Mouse (Mus musculus) limb, embryonic 12.5 days (tissue): Measurements from ENCODE around the gene Fzr1. TPM values are rescaled to one million over a fixed set of nuclear protein-coding genes. Genes with fewer than 3 reads are reported as not detected.

ENCODE experiments used
- ATAC-seq: fragments of 200-750 bp; cut with Nextera tagmentation; 2 replicates; pipeline ENCODE4 v1.8.0; 2017; ENCODE audit warnings: low read depth, moderate TSS enrichment; ENCODE audit not compliant: insufficient number of reproducible peaks, insufficient read depth, low FRiP score, low TSS enrichment
- H3K27ac ChIP-seq: fragments of 300-500 bp; sonication (generic); 2 replicates; pipeline ENCODE4 v1.5.1; 2016; ENCODE audit warnings: mild to moderate bottlenecking, moderate library complexity
- H3K27me3 ChIP-seq: fragments of 300-500 bp; sonication (generic); 2 replicates; pipeline ENCODE4 v1.6.1; 2016; ENCODE audit warnings: mild to moderate bottlenecking, moderate library complexity
- H3K36me3 ChIP-seq: fragments of 300-500 bp; sonication (generic); 2 replicates; pipeline ENCODE4 v1.6.1; 2016; ENCODE audit warnings: mild to moderate bottlenecking, moderate library complexity
- H3K4me1 ChIP-seq: fragments of 300-500 bp; sonication (generic); replicated peaks from 2 replicates; pipeline ENCODE4 v1.6.1; 2016
- H3K4me2 ChIP-seq: fragments of 300-500 bp; sonication (generic); 2 replicates; pipeline ENCODE4 v1.6.1; 2016; ENCODE audit warnings: mild to moderate bottlenecking, moderate library complexity
- H3K4me3 ChIP-seq: fragments of 300-500 bp; sonication (generic); replicated peaks from 2 replicates; pipeline ENCODE4 v1.5.1; 2016; ENCODE audit warnings: mild to moderate bottlenecking
- H3K9ac ChIP-seq: fragments of 300-500 bp; sonication (generic); replicated peaks from 2 replicates; pipeline ENCODE4 v1.6.1; 2016; ENCODE audit warnings: mild to moderate bottlenecking, moderate library complexity
- H3K9me3 ChIP-seq: fragments of 300-500 bp; sonication (generic); 2 replicates; pipeline ENCODE4 v1.6.1; 2016; ENCODE audit warnings: mild to moderate bottlenecking, moderate library complexity
- WGBS: fragments of 180-500 bp; shearing (Covaris S2); methylation state at CpG from one replicate; pipeline ENCODE4 v1.1.7; 2016; 5-methylcytosine and 5-hydroxymethylcytosine counted together
- polyA plus RNA-seq: library from polyadenylated mRNA; unstranded; fragments of >200 nt; fragmentation: Nextera tagmentation; extraction: Ambion mirVana; gene quantifications from 2 replicates; pipeline ENCODE4 v1.2.1, GENCODE M21; 2016

The Fzr1 gene
- polyA plus RNA-seq, 1 experiment from 2014 or later: 137 TPM

- Histone ChIP-seq H3K4me3 (peak overlapping the region; percentile 94), H3K27ac (peak overlapping the region; percentile 81), H3K9ac (peak overlapping the region; percentile 91), H3K4me2 (peak overlapping the region; percentile 92), H3K36me3 (peaks cover 30% of the 10 kb centered on the region), H3K27me3 (peaks cover 37% of the 10 kb centered on the region), H3K9me3 (no peaks in the 10 kb centered on the region), H3K4me1 (peaks cover 47% of the 10 kb centered on the region)
- ATAC-seq: no peak
- 5% methylated on average over 12 of the region's 12 CpGs for WGBS
Observed at GRCm38 (mm10) chr10:81349146-81349545, 29.2 kb downstream of the Fzr1 start.

- Histone ChIP-seq H3K4me3 (peak overlapping the region; percentile 28), H3K4me2 (peak overlapping the region; percentile 58), H3K27ac (0 out of 2 replicates have a peak overlapping the region, but pooled peaks have one; percentile 35), H3K9me3 (no peaks in the 10 kb centered on the region), H3K27me3 (peaks cover 62% of the 10 kb centered on the region), H3K4me1 (peaks cover 49% of the 10 kb centered on the region), H3K9ac (peak overlapping the region; percentile 47; the same call in 1 of the 2 replicates), H3K36me3 (peaks cover 30% of the 10 kb centered on the region)
- no peak for ATAC-seq
- WGBS: 5% methylated on average over 55 of the region's 55 CpGs
Observed at GRCm38 (mm10) chr10:81346453-81347067, 31.8 kb downstream of the Fzr1 start.

- Histone ChIP-seq H3K9me3 (no peaks in the 10 kb centered on the region), H3K4me1 (peaks cover 42% of the 10 kb centered on the region), H3K27me3 (peaks cover 75% of the 10 kb centered on the region), H3K4me3 (no peak overlapping the region), H3K27ac (no peak overlapping the region), H3K9ac (no peak overlapping the region), H3K36me3 (peaks cover 30% of the 10 kb centered on the region), H3K4me2 (no peak overlapping the region)
- no peak for ATAC-seq
- 77% methylated on average over 4 of the region's 4 CpGs for WGBS
Observed at GRCm38 (mm10) chr10:81345162-81345534, 33.2 kb downstream of the Fzr1 start.

- 56% methylated on average over 8 of the region's 8 CpGs for WGBS
- no peak overlapping the region for H3K27ac ChIP-seq
- H3K4me1 ChIP-seq: peaks cover 40% of the 10 kb centered on the region
- no peak overlapping the region for H3K9ac ChIP-seq
- ATAC-seq: no peak
- no peak overlapping the region for H3K4me2 ChIP-seq
- peaks cover 30% of the 10 kb centered on the region for H3K36me3 ChIP-seq
- no peak overlapping the region for H3K4me3 ChIP-seq
- peaks cover 78% of the 10 kb centered on the region for H3K27me3 ChIP-seq
- no peaks in the 10 kb centered on the region for H3K9me3 ChIP-seq
Observed at GRCm38 (mm10) chr10:81344421-81345161, 33.7 kb downstream of the Fzr1 start.

GRCm38 (mm10) chr10:81342686-81343505 is 35.4 kb downstream of the Fzr1 start, which contains the start of gene Gipc3:
Gene Gipc3 (minus strand): TSS chr10:81343266.
- Histone ChIP-seq H3K4me2 (peak within 1 kb of the TSS; percentile 74), H3K27ac (no peak within 1 kb of the TSS), H3K36me3 (peaks cover 18% of the 10 kb centered on the region), H3K27me3 (peaks cover 87% of the 10 kb centered on the region), H3K4me1 (peaks cover 27% of the 10 kb centered on the region), H3K4me3 (peak within 1 kb of the TSS; percentile 48), H3K9ac (peak within 1 kb of the TSS; percentile 57), H3K9me3 (no peaks in the 10 kb centered on the region)
- WGBS: 4% methylated on average over 64 of the region's 67 CpGs
- ATAC-seq: no peak

- peaks cover 88% of the 10 kb centered on the region for H3K27me3 ChIP-seq
- no peak overlapping the region for H3K4me3 ChIP-seq
- no peak overlapping the region for H3K9ac ChIP-seq
- H3K27ac ChIP-seq: no peak overlapping the region
- 36% methylated on average over 16 of the region's 16 CpGs for WGBS
- no peak overlapping the region for H3K4me2 ChIP-seq
- ATAC-seq: no peak
- no peaks in the 10 kb centered on the region for H3K9me3 ChIP-seq
- peaks cover 13% of the 10 kb centered on the region for H3K4me1 ChIP-seq
- peaks cover 11% of the 10 kb centered on the region for H3K36me3 ChIP-seq
Observed at GRCm38 (mm10) chr10:81341333-81341949, 36.9 kb downstream of the Fzr1 start.

- WGBS: 39% methylated on average over 17 of the region's 17 CpGs
- H3K4me2 ChIP-seq: no peak overlapping the region
- no peak for ATAC-seq
- H3K9me3 ChIP-seq: no peaks in the 10 kb centered on the region
- peaks cover 15% of the 10 kb centered on the region for H3K4me1 ChIP-seq
- peaks cover 7% of the 10 kb centered on the region for H3K36me3 ChIP-seq
- H3K9ac ChIP-seq: no peak overlapping the region
- H3K27ac ChIP-seq: no peak overlapping the region
- H3K27me3 ChIP-seq: peaks cover 88% of the 10 kb centered on the region
- H3K4me3 ChIP-seq: no peak overlapping the region
Observed at GRCm38 (mm10) chr10:81340551-81341332, 37.6 kb downstream of the Fzr1 start.

- ATAC-seq: no peak
- Histone ChIP-seq H3K36me3 (no peaks in the 10 kb centered on the region), H3K9me3 (no peaks in the 10 kb centered on the region), H3K4me3 (no peak overlapping the region), H3K4me2 (no peak overlapping the region), H3K27me3 (peaks cover 80% of the 10 kb centered on the region), H3K27ac (no peak overlapping the region), H3K4me1 (peaks cover 21% of the 10 kb centered on the region), H3K9ac (no peak overlapping the region)
- 88% methylated on average over 4 of the region's 4 CpGs for WGBS
Observed at GRCm38 (mm10) chr10:81336558-81336957, 41.8 kb downstream of the Fzr1 start.

GRCm38 (mm10) chr10:81335393-81336340 is 42.6 kb downstream of the Fzr1 start:
- peaks cover 74% of the 10 kb centered on the region for H3K27me3 ChIP-seq

More at GRCm38 (mm10) chr10:81335393-81336340, 42.6 kb downstream of the Fzr1 start:
- peaks cover 21% of the 10 kb centered on the region for H3K4me1 ChIP-seq
- no peaks in the 10 kb centered on the region for H3K9me3 ChIP-seq
- ATAC-seq: peak; percentile 33
- H3K4me2 ChIP-seq: peak overlapping the region; percentile 22
- 39% methylated on average over 19 of the region's 19 CpGs for WGBS
- H3K36me3 ChIP-seq: no peaks in the 10 kb centered on the region
- peak overlapping the region; percentile 28; the same call in 1 of the 2 replicates for H3K9ac ChIP-seq
- peak overlapping the region; percentile 64 for H3K27ac ChIP-seq
- no peak overlapping the region for H3K4me3 ChIP-seq
